Mouse (Mus musculus) olfactory bulb, adult 2 months (tissue): ENCODE measurements around the gene Uqcc3.

ENCODE experiments used
- CTCF ChIP-seq: fragments of 200-500 bp; IDR thresholded peaks from 2 replicates; pipeline ENCODE4 v1.5.1; 2012; ENCODE audit warnings: low read depth, mild to moderate bottlenecking, low read length, moderate library complexity; ENCODE audit not compliant: insufficient read depth
- POLR2A ChIP-seq: fragments of 200-500 bp; IDR thresholded peaks from 2 replicates; pipeline ENCODE4 v1.6.1; 2012; ENCODE audit warnings: mild to moderate bottlenecking, low read depth, low read length, moderate library complexity; ENCODE audit not compliant: insufficient read depth

GRCm38 (mm10) chr19:8887585-8888463, 7.1 kb upstream of the Uqcc3 start:
- TF ChIP-seq CTCF (no peak), POLR2A (no peak)
